Mouse (Mus musculus) intestine, embryonic 15.5 days (tissue): ENCODE measurements around the gene Cptp. TPM values are rescaled to one million over a fixed set of nuclear protein-coding genes. Genes with fewer than 3 reads are reported as not detected.

Experiments used
- ATAC-seq: fragments of 200-750 bp; cut with Nextera tagmentation; 2 replicates; pipeline ENCODE4 v1.8.0; 2017; ENCODE audit warnings: moderate TSS enrichment, moderate library complexity
- H3K27ac ChIP-seq: fragments of 300-500 bp; sonication (generic); 2 replicates; pipeline ENCODE4 v1.5.1; 2015; ENCODE audit warnings: mild to moderate bottlenecking, inconsistent platforms
- H3K27me3 ChIP-seq: fragments of 300-500 bp; sonication (generic); replicated peaks from 2 replicates; pipeline ENCODE4 v1.6.1; 2015; ENCODE audit warnings: inconsistent platforms
- H3K36me3 ChIP-seq: fragments of 300-500 bp; sonication (generic); 2 replicates; pipeline ENCODE4 v1.6.1; 2015; ENCODE audit warnings: inconsistent platforms
- H3K4me1 ChIP-seq: fragments of 300-500 bp; sonication (generic); replicated peaks from 2 replicates; pipeline ENCODE4 v1.6.1; 2015; ENCODE audit warnings: inconsistent platforms
- H3K4me2 ChIP-seq: fragments of 300-500 bp; sonication (generic); replicated peaks from 2 replicates; pipeline ENCODE4 v1.6.1; 2015; ENCODE audit warnings: mild to moderate bottlenecking, inconsistent platforms
- H3K4me3 ChIP-seq: fragments of 300-500 bp; sonication (generic); replicated peaks from 2 replicates; pipeline ENCODE4 v1.5.1; 2015; ENCODE audit warnings: inconsistent platforms
- H3K9ac ChIP-seq: fragments of 300-500 bp; sonication (generic); 2 replicates; pipeline ENCODE4 v1.6.1; 2015; ENCODE audit warnings: inconsistent platforms
- H3K9me3 ChIP-seq: fragments of 300-500 bp; sonication (generic); 2 replicates; pipeline ENCODE4 v1.6.1; 2016; ENCODE audit warnings: inconsistent platforms
- WGBS: fragments of 180-500 bp; shearing (Covaris S2); methylation state at CpG from one replicate; pipeline ENCODE4 v1.1.7; 2015; 5-methylcytosine and 5-hydroxymethylcytosine counted together
- polyA plus RNA-seq: library from polyadenylated mRNA; unstranded; fragments of >200 nt; fragmentation: Nextera tagmentation; extraction: Ambion mirVana; gene quantifications from 2 replicates; pipeline ENCODE4 v1.2.1, GENCODE M21; 2015

Gene Cptp
- polyA plus RNA-seq, 1 experiment from 2014 or later, result 20.6 TPM

DNA sequence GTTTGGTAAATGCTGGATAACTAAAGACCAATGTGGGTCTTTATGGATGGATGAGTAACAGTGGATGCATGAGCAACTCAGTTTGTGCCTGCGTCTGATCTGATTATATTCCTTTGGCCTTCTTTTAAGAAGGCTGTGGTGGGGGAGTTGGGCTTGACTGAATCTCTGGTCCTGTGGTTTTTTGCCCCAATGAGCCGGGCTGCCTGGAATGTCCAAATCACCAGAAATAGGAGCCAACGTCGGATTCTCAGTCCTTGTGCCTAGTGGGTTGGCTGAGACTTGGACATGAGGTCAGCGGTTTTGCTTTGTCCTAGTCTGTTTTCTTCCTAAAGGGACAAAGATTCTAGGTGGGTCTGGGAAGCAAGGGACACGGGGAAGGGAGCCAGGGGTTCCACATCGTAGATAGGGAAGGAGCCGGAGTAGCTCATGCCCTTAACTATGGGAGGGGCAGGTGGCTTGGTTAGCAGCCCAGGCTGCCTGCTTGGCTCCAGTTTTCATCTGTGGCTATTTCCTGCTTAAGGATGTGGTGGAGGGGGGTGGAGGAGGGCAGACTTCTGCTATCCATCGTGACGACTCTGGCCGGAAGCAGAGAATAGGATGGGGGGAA lies 31.7 kb downstream of the Cptp start:
- no peak overlapping the region for H3K9ac ChIP-seq

DNA sequence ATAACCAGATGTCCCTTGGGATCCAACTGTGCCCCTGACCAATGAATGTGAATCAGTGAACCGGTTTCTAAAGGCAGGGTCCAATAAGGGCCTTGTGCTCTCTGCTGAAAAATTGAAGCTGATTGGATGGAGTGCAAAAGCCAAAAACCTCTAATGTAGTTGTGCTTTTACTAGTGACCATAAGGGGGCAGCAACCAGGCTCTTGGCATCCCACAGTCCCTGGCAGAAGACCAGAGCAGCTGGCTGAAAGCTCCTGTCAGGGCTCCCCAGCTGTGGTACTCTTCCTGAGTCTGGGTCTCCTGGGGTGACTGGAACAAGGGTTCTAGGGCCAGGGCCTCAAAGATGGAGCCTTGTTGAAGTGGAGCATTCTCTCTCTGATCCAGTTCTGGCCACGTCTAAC lies 35.4 kb downstream of the Cptp start:
- Histone ChIP-seq H3K27ac (peak overlapping the region; percentile 66), H3K4me1 (peaks cover 29% of the 10 kb centered on the region), H3K36me3 (peaks cover 6% of the 10 kb centered on the region; the same call in 1 of the 2 replicates), H3K27me3 (no peaks in the 10 kb centered on the region), H3K4me3 (no peak overlapping the region), H3K9ac (no peak overlapping the region), H3K9me3 (no peaks in the 10 kb centered on the region), H3K4me2 (0 out of 2 replicates have a peak overlapping the region, but pooled peaks have one; percentile 11)
- peak; percentile 9; the same call in 1 of the 2 replicates for ATAC-seq
- WGBS, result 19% methylated on average over 2 of the region's 2 CpGs

More for the DNA sequence above, 31.7 kb downstream of the Cptp start:
- ATAC-seq, result no peak
- peaks cover 48% of the 10 kb centered on the region for H3K4me1 ChIP-seq
- H3K27me3 ChIP-seq, result no peaks in the 10 kb centered on the region
- 60% methylated on average over 11 of the region's 11 CpGs for WGBS
- H3K36me3 ChIP-seq, result peaks cover 6% of the 10 kb centered on the region; the same call in 1 of the 2 replicates
- no peak overlapping the region for H3K4me3 ChIP-seq
- no peaks in the 10 kb centered on the region for H3K9me3 ChIP-seq
- H3K4me2 ChIP-seq, result peak overlapping the region; percentile 12; the same call in 1 of the 2 replicates
- H3K27ac ChIP-seq, result peak overlapping the region; percentile 89

DNA sequence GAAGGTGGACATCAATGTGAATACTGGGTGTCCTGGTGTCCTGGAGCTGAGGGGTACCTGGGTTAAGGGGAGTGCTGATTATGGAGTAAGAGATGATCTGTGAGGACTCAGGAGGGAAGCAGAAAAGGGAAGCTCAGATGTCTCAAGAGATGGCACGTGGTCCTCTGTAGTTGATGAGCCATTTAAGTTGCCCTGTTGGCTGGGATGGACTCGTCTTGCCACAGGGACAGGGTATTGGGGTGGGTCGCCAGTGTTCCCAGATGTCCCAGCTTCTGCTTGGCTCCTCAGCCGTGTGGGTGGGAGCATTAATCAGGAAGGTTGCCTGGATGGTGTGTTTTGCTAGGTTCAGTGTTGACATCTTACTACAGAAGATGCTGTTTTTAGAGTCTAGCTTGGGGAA lies 36.0 kb downstream of the Cptp start:
- Histone ChIP-seq H3K9me3 (no peaks in the 10 kb centered on the region), H3K36me3 (peaks cover 6% of the 10 kb centered on the region; the same call in 1 of the 2 replicates), H3K4me2 (no peak overlapping the region), H3K9ac (0 out of 2 replicates have a peak overlapping the region, but pooled peaks have one; percentile 13), H3K27me3 (no peaks in the 10 kb centered on the region), H3K4me3 (no peak overlapping the region), H3K4me1 (peaks cover 29% of the 10 kb centered on the region), H3K27ac (no peak overlapping the region)
- ATAC-seq, result no peak
- WGBS, result 86% methylated on average over 4 of the region's 4 CpGs

DNA sequence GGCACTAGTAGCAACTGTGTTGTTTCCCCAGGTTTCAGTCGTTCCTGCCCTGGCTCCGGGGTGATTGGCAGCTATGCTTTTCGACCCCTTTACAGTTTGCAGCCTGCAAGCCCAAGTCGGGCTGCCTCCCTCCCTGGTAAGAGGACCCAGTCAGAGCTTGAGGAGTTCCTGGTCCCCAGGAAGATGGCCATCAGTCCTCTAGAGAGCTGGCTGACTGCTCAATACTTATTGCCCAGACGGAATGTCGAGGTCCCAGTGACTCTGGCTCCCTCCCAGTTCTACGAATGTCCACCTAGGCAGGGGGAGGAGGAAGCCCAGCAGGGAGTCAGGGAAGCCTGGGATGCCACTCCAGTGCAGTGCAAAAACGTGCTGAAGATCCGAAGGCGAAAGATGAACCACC lies 36.9 kb downstream of the Cptp start:
- H3K4me1 ChIP-seq, result peaks cover 21% of the 10 kb centered on the region
- H3K27ac ChIP-seq, result peak overlapping the region; percentile 91; the same call in 1 of the 2 replicates
- H3K4me3 ChIP-seq, result peak overlapping the region; percentile 67
- peaks cover 10% of the 10 kb centered on the region; the same call in 1 of the 2 replicates for H3K36me3 ChIP-seq
- peak overlapping the region; percentile 85 for H3K4me2 ChIP-seq
- H3K27me3 ChIP-seq, result no peaks in the 10 kb centered on the region
- ATAC-seq, result no peak
- WGBS, result 55% methylated on average over 10 of the region's 10 CpGs
- peak overlapping the region; percentile 77 for H3K9ac ChIP-seq
- H3K9me3 ChIP-seq, result no peaks in the 10 kb centered on the region

DNA sequence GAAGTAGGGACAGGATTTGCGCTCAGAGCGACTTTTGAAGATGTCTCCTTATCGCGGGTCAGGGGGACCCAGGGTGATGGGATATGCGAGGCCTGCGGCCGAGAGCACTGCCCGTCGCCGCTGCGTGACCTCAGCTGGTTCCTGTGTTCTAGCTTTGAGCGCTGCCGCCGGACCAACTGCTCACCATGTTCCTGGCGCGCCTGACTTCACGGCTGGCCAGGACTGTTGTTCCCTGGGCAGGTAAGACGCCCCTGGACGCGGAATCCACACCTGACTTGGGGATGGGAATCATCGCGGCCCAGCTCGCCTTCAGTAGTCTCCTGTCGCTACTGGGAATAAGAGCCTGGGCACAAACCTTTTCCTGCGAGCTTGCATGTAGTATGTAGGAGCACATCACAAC lies 37.4 kb downstream of the Cptp start:
- no peak; the same call in 1 of the 2 replicates for ATAC-seq
- Histone ChIP-seq H3K27me3 (no peaks in the 10 kb centered on the region), H3K36me3 (peaks cover 11% of the 10 kb centered on the region; the same call in 1 of the 2 replicates), H3K4me1 (peaks cover 21% of the 10 kb centered on the region), H3K9me3 (no peaks in the 10 kb centered on the region), H3K4me2 (peak overlapping the region; percentile 85), H3K4me3 (peak overlapping the region; percentile 67), H3K9ac (peak overlapping the region; percentile 77), H3K27ac (peak overlapping the region; percentile 91)
- WGBS, result under 1% methylated on average over 25 of the region's 25 CpGs

DNA sequence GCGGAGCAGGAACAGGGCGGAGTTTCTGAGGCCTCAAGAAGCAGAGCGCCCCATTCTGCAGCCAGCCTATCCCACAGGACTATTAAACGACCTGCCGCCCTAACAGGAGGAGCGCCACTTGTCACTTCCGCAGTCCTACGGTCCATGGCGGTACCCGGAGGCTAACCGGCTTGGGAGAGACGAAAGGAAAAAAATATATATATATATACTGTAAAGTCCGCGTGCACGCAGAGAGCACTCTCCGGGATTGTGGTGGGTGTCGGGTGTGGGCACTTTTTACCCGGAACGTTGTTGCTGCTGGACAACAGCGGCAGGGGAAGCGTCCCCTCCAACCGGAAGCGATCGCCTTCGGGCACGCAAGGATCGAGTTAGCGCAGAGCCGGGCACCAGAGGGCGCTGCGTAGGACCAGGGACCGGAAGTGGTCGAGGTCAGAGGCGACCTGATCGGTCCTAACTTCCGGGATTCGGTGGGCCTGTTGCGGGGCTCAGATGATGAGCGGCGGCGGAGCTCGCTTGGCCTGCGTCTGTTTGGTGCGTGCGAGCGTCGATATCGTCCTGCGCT lies 38.0 kb downstream of the Cptp start, which contains the start of gene Aurkaip1:
TSS of gene Aurkaip1 (plus strand) at position 68 of the 562 bp plus-strand sequence.
- ATAC-seq, result peak; percentile 98
- Histone ChIP-seq H3K4me3 (peak within 1 kb of the TSS; percentile 67), H3K27me3 (no peaks in the 10 kb centered on the region), H3K27ac (peak within 1 kb of the TSS; percentile 91), H3K4me1 (peaks cover 21% of the 10 kb centered on the region), H3K4me2 (peak within 1 kb of the TSS; percentile 85), H3K36me3 (peaks cover 14% of the 10 kb centered on the region; the same call in 1 of the 2 replicates), H3K9ac (peak within 1 kb of the TSS; percentile 77), H3K9me3 (no peaks in the 10 kb centered on the region)
- WGBS, result under 1% methylated on average over 49 of the region's 49 CpGs

DNA sequence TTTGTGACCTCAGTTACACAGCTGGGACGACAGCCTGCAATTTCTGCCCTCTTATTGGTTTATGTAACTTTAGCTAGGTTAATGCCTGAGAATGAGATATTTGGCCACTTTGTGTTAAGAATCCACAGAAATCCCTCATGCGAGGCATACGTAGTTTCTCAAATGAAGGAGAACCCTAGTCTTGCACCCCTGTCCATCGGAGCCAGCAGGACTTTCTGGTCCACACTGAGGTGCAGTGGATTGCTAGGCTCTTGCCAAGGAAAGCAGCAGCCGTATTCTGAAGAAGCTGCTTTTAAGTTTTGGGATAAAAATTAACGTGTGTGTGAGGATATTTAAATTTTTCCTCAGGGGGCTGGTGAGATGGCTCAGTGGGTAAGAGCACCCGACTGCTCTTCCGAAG lies 38.6 kb downstream of the Cptp start:
- H3K4me3 ChIP-seq, result peak overlapping the region; percentile 67; the same call in 1 of the 2 replicates
- H3K4me2 ChIP-seq, result peak overlapping the region; percentile 85
- H3K9me3 ChIP-seq, result no peaks in the 10 kb centered on the region
- H3K36me3 ChIP-seq, result peaks cover 14% of the 10 kb centered on the region; the same call in 1 of the 2 replicates
- H3K27ac ChIP-seq, result peak overlapping the region; percentile 2; the same call in 1 of the 2 replicates
- H3K9ac ChIP-seq, result no peak overlapping the region
- ATAC-seq, result no peak
- no peaks in the 10 kb centered on the region for H3K27me3 ChIP-seq
- H3K4me1 ChIP-seq, result peaks cover 21% of the 10 kb centered on the region
- WGBS, result 52% methylated on average over 8 of the region's 8 CpGs

DNA sequence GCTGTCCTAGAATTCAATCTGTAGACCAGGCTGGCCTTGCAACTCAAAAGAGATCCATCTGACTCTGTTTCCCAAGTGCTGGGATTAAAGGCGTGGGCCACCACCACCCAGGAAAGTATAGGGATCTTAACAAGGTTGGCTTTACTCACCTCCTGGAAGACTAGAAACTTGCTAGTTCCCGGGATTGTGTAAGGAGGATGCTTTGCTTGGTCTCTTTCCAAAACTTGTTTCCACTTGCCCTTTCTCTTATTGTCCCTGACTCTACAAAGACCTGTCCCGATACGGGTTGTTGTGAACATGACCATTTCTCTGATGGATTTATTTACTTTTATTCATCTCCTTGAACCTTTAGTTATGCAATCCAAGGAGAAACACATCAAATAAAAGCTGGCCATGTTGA lies 39.4 kb downstream of the Cptp start:
- 92% methylated on average over 4 of the region's 4 CpGs for WGBS
- Histone ChIP-seq H3K4me2 (no peak overlapping the region), H3K27me3 (no peaks in the 10 kb centered on the region), H3K9ac (no peak overlapping the region), H3K9me3 (no peaks in the 10 kb centered on the region), H3K4me3 (no peak overlapping the region), H3K27ac (no peak overlapping the region), H3K36me3 (peaks cover 21% of the 10 kb centered on the region), H3K4me1 (peaks cover 21% of the 10 kb centered on the region)
- no peak for ATAC-seq

DNA sequence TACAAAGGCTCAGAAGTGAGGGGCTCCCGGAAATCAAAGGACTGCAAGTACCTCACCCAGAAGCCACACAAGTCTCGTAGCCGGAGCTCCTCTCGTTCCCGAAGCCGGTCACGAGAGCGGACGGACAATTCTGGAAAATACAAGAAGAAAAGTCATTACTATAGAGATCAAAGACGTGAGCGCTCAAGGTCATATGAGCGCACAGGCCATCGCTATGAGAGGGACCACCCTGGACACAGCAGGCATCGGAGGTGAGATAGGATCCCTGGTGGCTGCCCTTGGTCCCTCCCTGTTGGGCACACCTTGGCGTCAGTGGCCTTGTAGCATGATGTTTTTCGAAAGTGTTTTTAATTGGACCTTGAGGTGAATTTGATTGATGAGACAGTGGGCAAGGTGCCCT lies 45.8 kb downstream of the Cptp start:
- no peak overlapping the region for H3K4me3 ChIP-seq
- H3K9ac ChIP-seq, result no peak overlapping the region
- H3K4me2 ChIP-seq, result no peak overlapping the region
- peaks cover 57% of the 10 kb centered on the region for H3K36me3 ChIP-seq
- no peaks in the 10 kb centered on the region; the same call in 1 of the 2 replicates for H3K4me1 ChIP-seq
- ATAC-seq, result no peak
- no peaks in the 10 kb centered on the region for H3K9me3 ChIP-seq
- H3K27me3 ChIP-seq, result no peaks in the 10 kb centered on the region
- no peak overlapping the region for H3K27ac ChIP-seq
- 95% methylated on average over 16 of the region's 16 CpGs for WGBS

DNA sequence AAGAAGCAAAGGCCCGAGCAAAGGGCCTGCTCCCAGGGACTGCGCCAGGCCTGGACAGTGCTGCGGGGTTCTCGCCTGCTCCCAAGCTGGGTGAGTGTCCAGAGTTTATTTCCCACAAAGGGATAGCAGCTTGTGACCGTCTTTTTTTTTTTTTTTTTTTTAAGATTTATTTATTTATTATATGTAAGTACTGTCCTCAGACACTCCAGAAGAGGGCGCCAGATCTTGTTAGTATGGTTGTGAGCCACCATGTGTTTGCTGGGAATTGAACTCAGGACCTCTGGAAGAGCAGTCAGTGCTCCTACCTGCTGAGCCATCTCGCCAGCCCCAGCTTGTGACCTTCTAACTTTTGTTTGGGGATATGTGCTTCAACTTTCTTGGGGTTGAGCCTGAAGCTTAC lies 48.2 kb downstream of the Cptp start:
- Histone ChIP-seq H3K27me3 (no peaks in the 10 kb centered on the region), H3K27ac (no peak overlapping the region), H3K9ac (no peak overlapping the region), H3K4me3 (no peak overlapping the region), H3K36me3 (peaks cover 57% of the 10 kb centered on the region), H3K4me1 (peaks cover 3% of the 10 kb centered on the region; the same call in 1 of the 2 replicates), H3K4me2 (no peak overlapping the region), H3K9me3 (no peaks in the 10 kb centered on the region)
- 73% methylated on average over 7 of the region's 7 CpGs for WGBS
- no peak for ATAC-seq

DNA sequence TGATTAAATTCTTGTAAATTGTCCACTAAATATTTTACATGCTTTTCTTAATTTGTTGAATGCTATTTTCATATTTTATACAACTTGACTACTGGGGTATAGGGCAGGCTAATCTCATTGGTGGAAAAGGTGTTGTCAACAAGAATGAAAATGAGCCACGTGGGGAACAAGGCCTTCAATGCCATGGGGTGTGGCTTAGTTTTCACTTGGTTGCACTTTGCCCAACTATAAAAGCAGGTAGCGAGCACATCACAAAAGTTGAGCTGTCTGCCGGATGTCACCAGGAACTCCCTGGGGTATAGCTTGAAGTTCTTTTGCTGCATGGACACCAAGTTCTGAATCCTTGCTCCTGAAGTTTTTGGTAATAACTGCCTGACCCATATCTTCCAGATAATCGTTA lies 51.7 kb downstream of the Cptp start:
- Histone ChIP-seq H3K36me3 (peaks cover 44% of the 10 kb centered on the region), H3K4me2 (no peak overlapping the region), H3K27ac (no peak overlapping the region), H3K9me3 (no peaks in the 10 kb centered on the region), H3K9ac (no peak overlapping the region), H3K27me3 (no peaks in the 10 kb centered on the region), H3K4me3 (no peak overlapping the region), H3K4me1 (peaks cover 13% of the 10 kb centered on the region)
- peak; percentile 52 for ATAC-seq
- WGBS, result 68% methylated on average over 4 of the region's 4 CpGs
